Mouse (Mus musculus): ENCODE results near the gene Lrp5. TPM values are rescaled to one million over a fixed set of nuclear protein-coding genes. Genes with fewer than 3 reads are reported as not detected.
"Not testable (repeated sequence)": the region's sequence is repeated elsewhere in the genome, so short reads cannot be mapped to it uniquely, and the experiment has no call there.

Gene Lrp5
- total RNA-seq, 2 experiments from 2014 or later: 9.5 to 10.5 TPM

DNA sequence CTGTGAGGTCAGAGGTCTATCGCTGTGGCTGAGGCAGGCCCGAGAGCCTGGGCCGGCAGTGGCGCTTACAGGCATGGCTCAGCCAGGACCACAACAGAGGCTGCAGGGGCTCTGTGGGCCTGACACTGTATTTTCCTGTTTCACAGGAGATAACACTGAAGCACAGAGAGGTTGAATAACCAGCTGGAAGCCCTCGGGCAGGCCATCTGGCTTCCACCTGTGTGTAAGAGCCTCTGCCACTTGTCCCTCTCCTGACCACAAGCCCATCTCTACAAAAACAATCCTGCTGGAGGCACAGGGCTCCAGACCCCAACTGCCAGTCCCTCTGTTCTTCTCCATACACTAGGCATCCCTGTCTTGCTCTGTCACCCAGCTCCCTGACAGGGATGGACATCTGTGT is 55.9 kb downstream of the Lrp5 start:
- no peak for DNase-seq (ENCODE audit: low spot score in 2 of 2)
- intact Hi-C loops (cut with DNase I): no loop called here

GRCm38 (mm10) chr19:3630027-3630426 is 56.3 kb downstream of the Lrp5 start:
- intact Hi-C loops (cut with DNase I): no loop called here

GRCm38 (mm10) chr19:3628223-3628622 is 58.1 kb downstream of the Lrp5 start:
- intact Hi-C loops (cut with DNase I): no loop called here

More at GRCm38 (mm10) chr19:3630027-3630426, 56.3 kb downstream of the Lrp5 start:
- no peak for DNase-seq (ENCODE audit: low spot score in 2 of 2)

DNA sequence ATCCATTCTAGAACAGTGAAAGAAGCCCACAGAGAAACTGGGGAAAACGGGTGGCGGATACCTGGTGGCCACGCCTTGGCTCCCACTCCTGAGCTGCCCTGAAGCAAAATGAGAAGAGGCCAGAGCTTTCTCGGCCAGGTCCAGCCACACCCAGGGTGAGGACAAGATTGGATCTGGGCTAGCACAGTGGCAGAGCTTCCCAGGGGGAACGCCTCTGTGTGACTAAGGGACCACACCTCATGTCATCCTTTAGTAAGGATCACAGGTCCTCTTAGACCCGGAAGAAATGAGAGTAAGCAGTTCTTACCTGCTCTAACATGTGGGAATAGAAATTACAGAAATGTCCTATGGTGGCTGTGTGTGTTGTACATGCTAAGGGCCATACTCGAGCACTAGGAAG is 61.3 kb downstream of the Lrp5 start:
- intact Hi-C loops (cut with DNase I): no loop called here
- no peak for DNase-seq (ENCODE audit: low spot score in 2 of 2)

More at GRCm38 (mm10) chr19:3628223-3628622, 58.1 kb downstream of the Lrp5 start:
- DNase-seq (ENCODE audit: low spot score in 2 of 2): no peak

DNA sequence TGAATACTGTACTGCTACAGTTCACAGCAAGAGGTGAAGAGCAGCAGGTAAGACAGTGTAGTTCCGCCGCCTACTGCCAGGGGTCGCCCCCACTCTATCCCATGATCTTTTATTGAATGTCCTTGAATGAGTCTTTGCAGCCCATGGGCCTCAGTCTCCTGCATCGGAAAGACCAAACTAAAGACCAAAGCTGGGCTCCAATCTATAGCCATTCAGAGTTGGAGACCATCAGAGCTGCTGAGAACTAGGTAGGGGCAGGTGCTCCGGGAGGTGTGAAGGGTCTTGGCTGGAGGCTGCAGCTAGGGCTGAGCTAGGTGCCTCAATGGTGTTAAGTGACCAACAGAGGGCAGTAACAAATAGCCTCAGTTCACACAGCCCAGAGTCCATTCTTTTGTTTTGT is 62.5 kb downstream of the Lrp5 start:
- intact Hi-C loops (cut with DNase I): loop anchor here (5.0 kb wide), 1 partner anchor 73 kb away; no protein-coding TSS in a partner anchor
- peak in 1 of 2 experiments; percentile 22 for DNase-seq (ENCODE audit: low spot score in 2 of 2)

DNA sequence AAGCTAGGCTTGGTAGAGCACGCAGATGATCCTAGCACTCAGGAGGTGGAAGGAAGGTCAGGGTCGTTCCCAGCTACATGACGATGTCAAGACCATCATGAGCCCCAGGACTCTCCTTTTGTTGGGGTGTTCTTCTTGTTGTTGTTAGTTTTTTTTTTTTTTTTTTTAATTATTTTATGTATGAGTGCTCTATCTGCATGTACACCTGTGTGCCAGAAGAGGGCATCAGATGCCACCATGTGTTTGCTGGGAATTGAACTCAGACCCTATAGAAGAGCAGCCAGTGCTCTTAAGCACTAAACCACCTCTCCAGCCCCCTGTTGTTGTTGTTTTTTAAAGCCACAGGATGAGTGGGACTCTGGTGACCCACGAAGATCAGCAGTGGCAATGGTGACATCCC is 63.1 kb downstream of the Lrp5 start:
- DNase-seq (ENCODE audit: low spot score in 2 of 2): no peak
- intact Hi-C loops (cut with DNase I): loop anchor here (5.0 kb wide), 1 partner anchor 74 kb away; no protein-coding TSS in a partner anchor

GRCm38 (mm10) chr19:3620871-3621270 is 65.5 kb downstream of the Lrp5 start:
- intact Hi-C loops (cut with DNase I): loop anchor here (5.0 kb wide), 1 partner anchor 76 kb away; no protein-coding TSS in a partner anchor

GRCm38 (mm10) chr19:3619359-3619758 is 67.0 kb downstream of the Lrp5 start:
- no peak for DNase-seq (ENCODE audit: low spot score in 2 of 2)
- intact Hi-C loops (cut with DNase I): no loop called here

More at GRCm38 (mm10) chr19:3620871-3621270, 65.5 kb downstream of the Lrp5 start:
- no peak for DNase-seq (ENCODE audit: low spot score in 2 of 2)

GRCm38 (mm10) chr19:3613991-3614390 is 72.4 kb downstream of the Lrp5 start:
- DNase-seq (ENCODE audit: low spot score in 2 of 2): no peak
- intact Hi-C loops (cut with DNase I): no loop called here

DNA sequence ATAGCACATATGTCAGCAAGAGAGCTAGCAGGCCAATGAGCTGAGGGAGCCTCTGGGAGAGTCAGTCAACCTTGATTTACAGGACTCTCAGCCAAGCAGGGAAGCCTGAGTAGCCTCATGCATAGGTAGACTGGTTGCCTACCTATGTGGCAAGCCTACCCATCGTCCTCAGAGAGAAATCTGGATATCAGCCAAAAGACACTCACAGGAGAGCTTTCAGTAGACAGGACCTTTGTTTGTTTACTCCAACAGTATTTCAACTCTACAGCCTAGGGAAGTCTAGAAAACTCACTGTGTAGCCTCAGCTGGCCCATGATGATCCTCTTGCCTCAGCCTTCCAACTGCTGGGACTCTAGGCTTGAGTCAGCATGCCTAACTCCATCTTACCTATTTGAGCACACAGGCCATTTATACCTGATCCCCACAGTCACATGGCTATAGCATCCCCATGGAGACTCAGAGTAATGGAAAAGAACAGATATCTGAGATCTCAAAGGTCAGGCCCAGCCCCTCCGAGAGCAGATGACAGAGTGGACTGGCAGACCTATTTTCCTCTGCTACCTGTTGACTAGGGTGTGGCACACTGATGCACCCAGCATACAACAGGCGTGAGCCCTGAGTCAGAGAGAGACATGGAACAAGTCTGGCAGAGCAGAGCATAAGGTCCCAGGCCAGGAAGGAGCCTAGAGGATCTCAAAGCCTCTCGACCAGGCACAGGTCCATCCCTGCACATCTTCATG is 73.7 kb downstream of the Lrp5 start:
- intact Hi-C loops (cut with DNase I): no loop called here

GRCm38 (mm10) chr19:3611730-3612129 is 74.6 kb downstream of the Lrp5 start:
- intact Hi-C loops (cut with DNase I): no loop called here
- DNase-seq (ENCODE audit: low spot score in 2 of 2): no peak

More for the DNA sequence above, 73.7 kb downstream of the Lrp5 start:
- DNase-seq (ENCODE audit: low spot score in 2 of 2): no peak

GRCm38 (mm10) chr19:3610886-3611285 is 75.5 kb downstream of the Lrp5 start:
- DNase-seq (ENCODE audit: low spot score in 2 of 2): no peak
- intact Hi-C loops (cut with DNase I): no loop called here

DNA sequence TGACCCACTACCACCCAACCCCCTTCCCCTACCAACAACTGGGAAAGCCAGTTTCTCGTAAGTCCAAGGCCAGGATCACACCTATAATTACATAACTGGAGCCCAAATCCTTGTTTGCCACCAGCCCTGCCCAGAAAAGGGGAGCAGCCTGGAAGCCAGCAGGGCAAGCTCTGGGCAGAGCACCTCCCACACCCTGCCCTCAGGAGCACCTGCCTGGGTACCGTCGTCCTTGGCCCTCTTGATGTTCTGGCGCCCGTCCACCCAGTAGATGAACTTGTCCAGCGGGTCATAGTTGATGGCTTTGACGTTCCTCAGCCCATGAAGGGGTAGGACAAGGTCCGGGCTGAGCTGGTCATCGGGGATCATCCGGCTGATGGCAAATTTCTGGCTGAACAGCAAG is 76.5 kb downstream of the Lrp5 start:
- intact Hi-C loops (cut with DNase I): no loop called here
- DNase-seq (ENCODE audit: low spot score in 2 of 2): no peak

- intact Hi-C loops (cut with DNase I): no loop called here
- no peak for DNase-seq (ENCODE audit: low spot score in 2 of 2)
Observed at GRCm38 (mm10) chr19:3594316-3594715, 92.0 kb downstream of the Lrp5 start.

DNA sequence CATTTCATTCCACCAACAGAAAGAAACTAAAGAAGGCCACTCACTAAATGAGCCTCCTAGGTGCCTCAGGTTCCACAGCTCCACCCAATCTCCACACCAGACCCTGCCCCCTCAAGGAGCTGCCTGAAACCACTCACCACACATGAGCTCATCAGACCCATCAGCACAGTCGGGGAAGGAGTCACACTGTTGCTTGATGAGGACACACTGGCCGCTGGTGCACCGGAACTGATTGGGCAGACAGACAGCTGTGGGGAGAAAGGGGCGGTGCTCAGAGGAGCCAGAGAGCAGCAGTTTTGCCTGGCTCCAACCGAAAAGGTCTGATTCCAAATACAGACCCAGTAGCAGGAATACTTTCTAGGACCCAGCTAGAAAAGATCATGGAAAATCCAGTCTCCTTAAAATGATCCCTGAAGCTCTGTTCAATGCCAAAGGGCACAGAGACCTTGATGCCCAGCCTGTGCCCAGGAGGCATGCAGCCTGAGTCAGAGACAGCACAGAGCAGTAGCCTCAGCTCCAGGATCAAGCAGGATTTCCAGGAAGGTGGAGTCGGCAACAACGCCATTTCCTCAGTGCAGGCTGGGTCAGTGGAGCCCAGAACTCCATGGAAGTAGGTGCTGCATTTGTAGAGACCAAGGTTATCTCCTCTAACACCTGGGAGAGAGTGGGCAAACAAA is 92.8 kb downstream of the Lrp5 start:
- no peak for DNase-seq (ENCODE audit: low spot score in 2 of 2)
- intact Hi-C loops (cut with DNase I): no loop called here

- no peak for DNase-seq (ENCODE audit: low spot score in 2 of 2)
- intact Hi-C loops (cut with DNase I): no loop called here
Observed at GRCm38 (mm10) chr19:3589968-3590367, 96.4 kb downstream of the Lrp5 start.

- DNase-seq (ENCODE audit: low spot score in 2 of 2): no peak
- intact Hi-C loops (cut with DNase I): no loop called here
Observed at GRCm38 (mm10) chr19:3589547-3589946, 96.8 kb downstream of the Lrp5 start.

DNA sequence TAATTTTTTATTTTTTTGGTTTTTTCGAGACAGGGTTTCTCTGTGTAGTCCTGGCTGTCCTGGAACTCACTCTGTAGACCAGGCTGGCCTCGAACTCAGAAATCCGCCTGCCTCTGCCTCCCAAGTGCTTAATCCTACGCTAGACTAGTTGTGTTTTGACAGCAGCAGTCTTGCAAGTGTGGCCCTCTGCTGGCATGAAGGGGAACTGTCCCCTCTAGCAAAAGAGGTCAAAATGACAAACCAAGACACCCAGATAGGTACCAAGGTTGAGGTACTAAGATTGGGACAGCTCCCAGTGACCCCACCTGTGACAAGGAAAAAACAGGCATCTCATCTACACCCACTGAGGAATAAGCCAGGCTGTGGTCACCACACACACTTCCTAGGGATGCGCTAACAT is 98.6 kb downstream of the Lrp5 start:
- DNase-seq (ENCODE audit: low spot score in 2 of 2); intact Hi-C loops (cut with DNase I): not testable (repeated sequence)

GRCm38 (mm10) chr19:3586540-3586939 is 99.8 kb downstream of the Lrp5 start:
- intact Hi-C loops (cut with DNase I): no loop called here
- peak; percentile 34 to 49 for DNase-seq (ENCODE audit: low spot score in 2 of 2)

- DNase-seq (ENCODE audit: low spot score in 2 of 2): no peak
- intact Hi-C loops (cut with DNase I): no loop called here
Observed at GRCm38 (mm10) chr19:3586026-3586425, 100.3 kb downstream of the Lrp5 start.

DNA sequence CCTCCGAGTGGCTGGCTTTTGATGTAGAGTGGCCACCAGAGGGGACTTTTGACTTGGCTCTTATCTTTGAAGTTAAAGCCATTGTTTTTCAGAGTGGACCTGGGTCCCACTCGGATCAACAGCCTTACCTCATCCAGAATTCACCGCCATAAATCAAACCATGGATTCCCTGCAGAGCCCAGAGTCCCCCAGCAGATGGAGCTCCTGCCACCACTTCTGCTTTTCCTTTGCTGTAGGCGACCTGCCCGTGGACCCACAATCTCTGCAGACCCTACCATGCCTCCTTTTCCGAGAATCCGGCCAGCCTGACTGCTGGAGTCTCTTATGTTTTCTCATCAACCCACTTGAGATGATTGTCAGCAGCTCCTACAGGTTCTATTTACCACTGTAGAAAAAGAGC is 105.0 kb downstream of the Lrp5 start:
- DNase-seq (ENCODE audit: low spot score in 2 of 2): peak; percentile 67 to 74
- intact Hi-C loops (cut with DNase I): loop anchor here (5.0 kb wide), 1 partner anchor 111 kb away; no protein-coding TSS in a partner anchor

All from left cerebral cortex, postnatal 14 days (tissue).